Mouse (Mus musculus) thymus, adult 2 months (tissue): ENCODE data around the gene Abcc4. TPM values are rescaled to one million over a fixed set of nuclear protein-coding genes. Genes with fewer than 3 reads are reported as not detected.
"Not testable (repeated sequence)": the region's sequence is repeated elsewhere in the genome, so short reads cannot be mapped to it uniquely, and the experiment has no call there.

Experiments used
- DNase-seq: peaks from one replicate; pipeline ENCODE4 v3.0.0; 2021
- H3K27ac ChIP-seq: fragments of 200-500 bp; 2 replicates; pipeline ENCODE4 v1.5.1; 2012; ENCODE audit warnings: low read length, control low read depth; ENCODE audit not compliant: control insufficient read depth, insufficient read depth
- H3K27me3 ChIP-seq: fragments of 200-500 bp; 2 replicates; pipeline ENCODE4 v1.6.1; 2012; ENCODE audit warnings: mild to moderate bottlenecking, low read length, moderate library complexity, mixed read lengths; ENCODE audit not compliant: control insufficient read depth, insufficient read depth
- H3K36me3 ChIP-seq: fragments of 200-500 bp; 2 replicates; pipeline ENCODE4 v1.6.1; 2012; ENCODE audit warnings: mild to moderate bottlenecking, low read length, moderate library complexity; ENCODE audit not compliant: control insufficient read depth, insufficient read depth
- H3K4me1 ChIP-seq: fragments of 200-500 bp; replicated peaks from 2 replicates; pipeline ENCODE4 v1.6.1; 2012; ENCODE audit warnings: low read length; ENCODE audit not compliant: control insufficient read depth, insufficient read depth
- H3K4me3 ChIP-seq: fragments of 200-500 bp; 2 replicates; pipeline ENCODE4 v1.5.1; 2012; ENCODE audit warnings: mild to moderate bottlenecking, low read length, control low read depth, moderate library complexity; ENCODE audit not compliant: control insufficient read depth, insufficient read depth
- CTCF ChIP-seq: fragments of 200-500 bp; IDR thresholded peaks from 2 replicates; pipeline ENCODE4 v1.5.1; 2012; ENCODE audit warnings: mild to moderate bottlenecking, control low read depth, low read length, moderate library complexity, borderline replicate concordance; ENCODE audit not compliant: control insufficient read depth, poor library complexity, insufficient read depth; ENCODE audit errors: extremely low read depth
- POLR2A ChIP-seq: fragments of 200-500 bp; IDR thresholded peaks from 2 replicates; pipeline ENCODE4 v1.6.1; 2012; ENCODE audit warnings: mild to moderate bottlenecking, low read length, control low read depth, moderate library complexity; ENCODE audit not compliant: control insufficient read depth, poor library complexity, insufficient read depth; ENCODE audit errors: extremely low read depth
- WGBS: fragments of 180-500 bp; shearing (Covaris S2); methylation state at CpG from one replicate; pipeline ENCODE4 v1.1.7; 2018; 5-methylcytosine and 5-hydroxymethylcytosine counted together
- polyA plus RNA-seq: library from polyadenylated mRNA; depleted of rRNA; stranded (reverse); fragments of >200 nt; gene quantifications from 2 replicates; pipeline ENCODE4 v1.2.3, GENCODE M21; 2012

The Abcc4 gene
- polyA plus RNA-seq, 1 experiment = 5.5 TPM

- H3K36me3 ChIP-seq = no peaks in the 10 kb centered on the region
- no peaks in the 10 kb centered on the region for H3K27me3 ChIP-seq
- no peak overlapping the region for H3K4me3 ChIP-seq
- WGBS = 96% methylated on average over 9 of the region's 9 CpGs
- H3K27ac ChIP-seq = no peak overlapping the region
- no peaks in the 10 kb centered on the region for H3K4me1 ChIP-seq
- TF ChIP-seq CTCF (no peak), POLR2A (no peak)
- no peak for DNase-seq
These were observed 163.1 kb downstream of the Abcc4 start for GRCm38 (mm10) chr14:118542947-118543346.

- Histone ChIP-seq H3K4me3 (no peak overlapping the region), H3K4me1 (no peaks in the 10 kb centered on the region), H3K27ac (no peak overlapping the region), H3K36me3 (no peaks in the 10 kb centered on the region), H3K27me3 (no peaks in the 10 kb centered on the region)
- WGBS = 97% methylated on average over 3 of the region's 3 CpGs
- DNase-seq = no peak
- no peak for TF ChIP-seq CTCF
- TF ChIP-seq POLR2A = no peak
These were observed 174.5 kb downstream of the Abcc4 start for GRCm38 (mm10) chr14:118531539-118531938.

GRCm38 (mm10) chr14:118514280-118515031 lies 191.6 kb downstream of the Abcc4 start:
- 76% methylated on average over 9 of the region's 9 CpGs for WGBS
- Histone ChIP-seq H3K27ac (no peak overlapping the region), H3K4me1 (no peaks in the 10 kb centered on the region), H3K27me3 (no peaks in the 10 kb centered on the region), H3K36me3 (no peaks in the 10 kb centered on the region), H3K4me3 (no peak overlapping the region)
- no peak for DNase-seq
- TF ChIP-seq POLR2A (no peak), CTCF (no peak)

GRCm38 (mm10) chr14:118511715-118512114 lies 194.3 kb downstream of the Abcc4 start:
- not testable (repeated sequence) for H3K36me3 ChIP-seq, H3K27ac ChIP-seq, H3K27me3 ChIP-seq, H3K4me3 ChIP-seq, H3K4me1 ChIP-seq, DNase-seq
- WGBS = 99% methylated on average over 6 of the region's 6 CpGs

- WGBS = 100% methylated on average over 2 of the region's 2 CpGs
- no peak overlapping the region for H3K4me3 ChIP-seq
- DNase-seq = no peak
- TF ChIP-seq POLR2A (no peak), CTCF (no peak)
- H3K27me3 ChIP-seq = no peaks in the 10 kb centered on the region
- no peak overlapping the region for H3K27ac ChIP-seq
- no peaks in the 10 kb centered on the region for H3K4me1 ChIP-seq
- H3K36me3 ChIP-seq = no peaks in the 10 kb centered on the region
These were observed 195.2 kb downstream of the Abcc4 start for GRCm38 (mm10) chr14:118510793-118511192.

- Histone ChIP-seq H3K27me3 (no peaks in the 10 kb centered on the region), H3K4me1 (no peaks in the 10 kb centered on the region), H3K27ac (no peak overlapping the region), H3K36me3 (no peaks in the 10 kb centered on the region), H3K4me3 (no peak overlapping the region)
- no peak for DNase-seq
- WGBS = 98% methylated on average over 5 of the region's 5 CpGs
- TF ChIP-seq POLR2A (no peak), CTCF (no peak)
These were observed 195.8 kb downstream of the Abcc4 start for GRCm38 (mm10) chr14:118510216-118510615.

GRCm38 (mm10) chr14:118507829-118508228 lies 198.2 kb downstream of the Abcc4 start:
- no peak for DNase-seq
- 95% methylated on average over 14 of the region's 14 CpGs for WGBS
- Histone ChIP-seq H3K36me3 (no peaks in the 10 kb centered on the region), H3K27ac (no peak overlapping the region), H3K4me1 (no peaks in the 10 kb centered on the region), H3K4me3 (no peak overlapping the region), H3K27me3 (no peaks in the 10 kb centered on the region)
- TF ChIP-seq CTCF = no peak
- no peak for TF ChIP-seq POLR2A
